Mouse (Mus musculus) heart, embryonic 16.5 days (tissue): Measurements from ENCODE around the gene Krt73. TPM values are rescaled to one million over a fixed set of nuclear protein-coding genes. Genes with fewer than 3 reads are reported as not detected.

Experiments
- ATAC-seq: fragments of 200-750 bp; cut with Nextera tagmentation; replicated peaks from 2 replicates; pipeline ENCODE4 v1.8.0; 2017; ENCODE audit warnings: moderate number of reproducible peaks; ENCODE audit not compliant: insufficient read depth, low FRiP score; ENCODE audit errors: extremely low read depth
- H3K27ac ChIP-seq: fragments of 300-500 bp; sonication (generic); 2 replicates; pipeline ENCODE4 v1.5.1; 2014; ENCODE audit warnings: mild to moderate bottlenecking, low read length, control low read depth, moderate library complexity
- H3K27me3 ChIP-seq: fragments of 300-500 bp; sonication (generic); 2 replicates; pipeline ENCODE4 v1.6.1; 2014; ENCODE audit warnings: low read length, mixed read lengths; ENCODE audit not compliant: control insufficient read depth, insufficient read depth
- H3K36me3 ChIP-seq: fragments of 300-500 bp; sonication (generic); 2 replicates; pipeline ENCODE4 v1.6.1; 2014; ENCODE audit not compliant: control insufficient read depth, insufficient read depth
- H3K4me1 ChIP-seq: fragments of 300-500 bp; sonication (generic); 2 replicates; pipeline ENCODE4 v1.6.1; 2014; ENCODE audit warnings: low read length, mixed read lengths; ENCODE audit not compliant: control insufficient read depth, insufficient read depth
- H3K4me2 ChIP-seq: fragments of 300-500 bp; sonication (generic); 2 replicates; pipeline ENCODE4 v1.6.1; 2014; ENCODE audit warnings: low read depth, mild to moderate bottlenecking, control low read depth, low read length
- H3K4me3 ChIP-seq: fragments of 300-500 bp; sonication (generic); 2 replicates; pipeline ENCODE4 v1.5.1; 2014; ENCODE audit warnings: mild to moderate bottlenecking, control low read depth, low read length
- H3K9ac ChIP-seq: fragments of 300-500 bp; sonication (generic); 2 replicates; pipeline ENCODE4 v1.6.1; 2014; ENCODE audit warnings: low read length, control low read depth
- H3K9me3 ChIP-seq: fragments of 300-500 bp; sonication (generic); replicated peaks from 2 replicates; pipeline ENCODE4 v1.6.1; 2016; ENCODE audit warnings: low read length; ENCODE audit not compliant: control insufficient read depth
- WGBS: fragments of 180-500 bp; shearing (Covaris S2); extraction: QIAGEN DNeasy Blood & Tissue Kit; methylation state at CpG from one replicate; pipeline ENCODE4 v1.1.7; 2014; 5-methylcytosine and 5-hydroxymethylcytosine counted together
- polyA plus RNA-seq: library from polyadenylated mRNA; unstranded; fragments of >200 nt; fragmentation: Nextera tagmentation; extraction: Ambion mirVana; gene quantifications from 2 replicates; pipeline ENCODE4 v1.2.1, GENCODE M21; 2015

Gene Krt73
- not detected in 2 replicates for polyA plus RNA-seq

DNA sequence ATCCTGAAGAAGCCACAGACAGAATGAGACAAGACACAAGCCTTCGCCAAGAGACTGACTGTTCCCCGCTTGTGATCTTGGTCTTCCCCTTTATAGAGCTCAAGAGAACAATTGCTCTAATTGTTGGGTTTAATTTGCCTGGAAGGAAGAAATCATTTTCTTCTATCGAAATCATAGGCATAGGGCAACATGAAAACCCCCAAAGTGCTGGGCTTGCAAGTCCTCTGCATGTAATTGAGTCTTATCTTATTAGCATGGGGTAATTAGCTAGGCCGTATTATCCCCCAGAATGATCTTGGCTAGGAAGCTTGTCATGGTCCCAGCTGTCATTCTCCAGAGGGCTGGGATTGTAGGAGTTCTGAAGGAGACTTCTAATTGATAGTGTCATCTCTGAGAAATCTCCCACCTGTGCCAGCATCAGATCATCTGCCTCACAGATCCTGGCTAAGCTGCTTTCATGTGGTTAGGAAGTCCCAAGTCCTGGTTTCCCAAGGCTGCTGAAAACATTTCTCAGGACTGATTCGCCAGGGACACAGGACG is at the start of gene Krt73:
Gene Krt73 (minus strand): TSS at position 51 of the 540 bp plus-strand sequence.
- H3K4me1 ChIP-seq = no peaks in the 10 kb centered on the region
- H3K9me3 ChIP-seq = no peaks in the 10 kb centered on the region
- no peak within 1 kb of the TSS for H3K9ac ChIP-seq
- H3K36me3 ChIP-seq = no peaks in the 10 kb centered on the region
- 76% methylated on average over 6 of the region's 6 CpGs for WGBS
- ATAC-seq = no peak
- no peaks in the 10 kb centered on the region; the same call in 1 of the 2 replicates for H3K27me3 ChIP-seq
- H3K4me2 ChIP-seq = no peak within 1 kb of the TSS
- no peak within 1 kb of the TSS for H3K27ac ChIP-seq
- H3K4me3 ChIP-seq = no peak within 1 kb of the TSS

DNA sequence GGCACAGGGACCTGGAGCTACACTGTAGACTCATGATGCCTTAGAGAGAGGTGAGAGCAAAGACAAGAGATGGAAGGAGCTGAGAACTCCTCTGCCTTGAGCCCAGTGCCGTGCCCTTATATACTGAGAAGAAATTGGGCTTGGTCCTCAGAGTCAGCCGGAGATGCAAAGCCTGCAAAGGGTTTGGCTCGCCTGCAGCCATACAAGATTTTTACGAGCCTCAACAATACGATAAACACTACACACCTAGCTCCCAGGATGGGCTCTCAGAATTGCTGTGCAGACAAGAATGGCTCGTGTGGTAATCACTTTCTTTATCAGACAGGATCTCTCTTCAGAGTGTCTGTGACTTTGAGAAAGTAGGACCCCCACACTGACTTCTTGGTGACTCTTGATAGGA is 48.5 kb upstream of the Krt73 start, which contains the start of gene Krt1:
Gene Krt1 (minus strand): TSS at position 101 of the 400 bp plus-strand sequence.
- Histone ChIP-seq H3K9me3 (no peaks in the 10 kb centered on the region), H3K9ac (no peak within 1 kb of the TSS), H3K4me1 (0 out of 2 replicates have a peak, but pooled peaks cover under 1% of the 10 kb centered on the region), H3K36me3 (no peaks in the 10 kb centered on the region), H3K27ac (no peak within 1 kb of the TSS), H3K4me2 (no peak within 1 kb of the TSS), H3K27me3 (peaks cover 40% of the 10 kb centered on the region), H3K4me3 (no peak within 1 kb of the TSS)
- ATAC-seq = no peak
- 71% methylated on average over 6 of the region's 6 CpGs for WGBS

DNA sequence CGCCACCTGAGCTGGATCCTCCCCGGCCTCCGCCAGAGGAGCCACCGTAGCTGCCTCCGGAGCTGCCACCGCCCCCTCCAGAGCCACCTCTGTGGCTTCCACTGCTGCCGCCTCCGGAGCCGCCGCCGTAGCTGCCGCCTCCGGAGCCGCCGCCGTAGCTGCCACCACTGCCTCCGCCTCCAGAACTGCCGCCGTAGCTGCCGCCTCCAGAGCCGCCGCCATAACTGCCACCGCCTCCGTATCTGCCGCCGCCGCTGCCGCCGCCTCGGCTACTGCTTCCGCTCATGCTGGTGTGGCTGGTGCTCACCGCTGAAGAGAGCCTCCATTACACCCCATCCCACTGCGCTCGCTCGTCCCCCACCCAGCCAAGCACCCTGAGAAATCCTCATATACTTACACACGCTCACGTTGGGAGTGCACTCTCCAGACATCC is 43.8 kb upstream of the Krt73 start:
- peak overlapping the region; percentile 58 for H3K4me3 ChIP-seq
- H3K27ac ChIP-seq = no peak overlapping the region
- peak overlapping the region; percentile 83 for H3K4me2 ChIP-seq
- 0 out of 2 replicates have a peak, but pooled peaks cover 3% of the 10 kb centered on the region for H3K4me1 ChIP-seq
- H3K9me3 ChIP-seq = no peaks in the 10 kb centered on the region
- peak overlapping the region; percentile 68 for H3K9ac ChIP-seq
- no peak for ATAC-seq
- peaks cover 31% of the 10 kb centered on the region for H3K27me3 ChIP-seq
- H3K36me3 ChIP-seq = no peaks in the 10 kb centered on the region
- under 1% methylated on average over 37 of the region's 37 CpGs for WGBS

GRCm38 (mm10) chr15:101843192-101843591 is 41.0 kb upstream of the Krt73 start:
- Histone ChIP-seq H3K9me3 (no peaks in the 10 kb centered on the region), H3K4me1 (0 out of 2 replicates have a peak, but pooled peaks cover 3% of the 10 kb centered on the region), H3K4me2 (no peak overlapping the region), H3K27me3 (peaks cover 29% of the 10 kb centered on the region), H3K4me3 (no peak overlapping the region), H3K27ac (no peak overlapping the region), H3K9ac (no peak overlapping the region), H3K36me3 (no peaks in the 10 kb centered on the region)
- ATAC-seq = no peak
- 58% methylated on average over 9 of the region's 9 CpGs for WGBS

- H3K27ac ChIP-seq = no peak overlapping the region
- 53% methylated on average over 5 of the region's 5 CpGs for WGBS
- H3K27me3 ChIP-seq = peaks cover 4% of the 10 kb centered on the region; the same call in 1 of the 2 replicates
- H3K4me1 ChIP-seq = no peaks in the 10 kb centered on the region
- no peak overlapping the region for H3K9ac ChIP-seq
- no peak overlapping the region for H3K4me3 ChIP-seq
- no peaks in the 10 kb centered on the region for H3K36me3 ChIP-seq
- H3K4me2 ChIP-seq = no peak overlapping the region
- ATAC-seq = no peak
- no peaks in the 10 kb centered on the region for H3K9me3 ChIP-seq
Measured at GRCm38 (mm10) chr15:101834784-101835328, 32.7 kb upstream of the Krt73 start.

DNA sequence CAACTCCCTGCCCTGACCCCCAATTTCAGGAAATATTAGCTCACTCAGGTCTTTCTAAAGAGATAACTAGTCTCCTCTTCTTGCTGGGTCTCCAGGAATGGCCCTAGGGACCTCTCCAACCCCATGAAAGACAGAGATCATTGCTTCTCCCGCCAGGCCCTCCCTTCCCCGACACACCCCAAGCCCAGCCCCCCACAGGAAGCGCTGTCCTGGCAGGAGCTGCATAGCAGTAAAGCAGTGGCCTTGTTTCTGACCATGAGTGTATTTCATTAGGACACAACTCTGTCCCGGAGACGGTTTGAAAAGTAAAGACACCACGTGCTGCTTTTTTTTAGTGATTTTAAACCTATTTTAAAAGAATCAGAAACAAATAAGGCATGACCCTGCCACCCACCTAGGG is 31.0 kb upstream of the Krt73 start:
- 36% methylated on average over 6 of the region's 6 CpGs for WGBS
- no peak overlapping the region for H3K4me3 ChIP-seq
- no peaks in the 10 kb centered on the region for H3K4me1 ChIP-seq
- H3K36me3 ChIP-seq = no peaks in the 10 kb centered on the region
- no peak for ATAC-seq
- no peak overlapping the region for H3K27ac ChIP-seq
- H3K9ac ChIP-seq = no peak overlapping the region
- H3K27me3 ChIP-seq = peaks cover 2% of the 10 kb centered on the region; the same call in 1 of the 2 replicates
- H3K4me2 ChIP-seq = no peak overlapping the region
- H3K9me3 ChIP-seq = no peaks in the 10 kb centered on the region

GRCm38 (mm10) chr15:101829441-101829840 is 27.3 kb upstream of the Krt73 start:
- Histone ChIP-seq H3K9ac (no peak overlapping the region), H3K9me3 (no peaks in the 10 kb centered on the region), H3K4me2 (no peak overlapping the region), H3K27me3 (no peaks in the 10 kb centered on the region; the same call in 1 of the 2 replicates), H3K4me3 (no peak overlapping the region), H3K36me3 (no peaks in the 10 kb centered on the region), H3K4me1 (no peaks in the 10 kb centered on the region), H3K27ac (no peak overlapping the region)
- no peak for ATAC-seq
- 64% methylated on average over 5 of the region's 5 CpGs for WGBS

DNA sequence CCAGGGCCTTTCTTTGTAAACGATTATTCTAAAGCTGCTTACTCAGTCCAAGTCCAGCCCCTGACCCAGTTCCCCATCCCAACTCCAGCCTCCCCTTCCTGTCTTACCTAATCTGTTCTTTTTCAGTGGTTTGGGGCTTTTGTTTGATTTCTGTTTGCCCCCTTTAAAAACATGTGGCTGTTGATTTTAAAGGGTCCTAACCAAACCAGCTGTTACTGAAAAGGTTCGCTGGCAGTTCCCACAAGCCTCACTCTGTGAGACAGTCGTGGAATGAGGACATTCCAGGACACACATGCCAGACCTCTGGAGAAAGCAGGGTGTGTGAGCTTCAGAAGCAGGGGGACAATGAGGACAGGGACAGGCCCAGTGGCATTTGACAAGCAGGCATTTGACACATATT is 19.6 kb upstream of the Krt73 start:
- Histone ChIP-seq H3K36me3 (no peaks in the 10 kb centered on the region), H3K4me2 (no peak overlapping the region), H3K4me1 (no peaks in the 10 kb centered on the region), H3K27ac (no peak overlapping the region), H3K9me3 (no peaks in the 10 kb centered on the region), H3K4me3 (no peak overlapping the region), H3K9ac (no peak overlapping the region), H3K27me3 (peaks cover 6% of the 10 kb centered on the region; the same call in 1 of the 2 replicates)
- 23% methylated on average over 3 of the region's 3 CpGs for WGBS
- ATAC-seq = no peak

- Histone ChIP-seq H3K36me3 (no peaks in the 10 kb centered on the region), H3K4me1 (no peaks in the 10 kb centered on the region), H3K4me2 (no peak within 1 kb of the TSS), H3K9me3 (no peaks in the 10 kb centered on the region), H3K4me3 (no peak within 1 kb of the TSS), H3K27me3 (peaks cover 6% of the 10 kb centered on the region; the same call in 1 of the 2 replicates), H3K9ac (no peak within 1 kb of the TSS), H3K27ac (no peak within 1 kb of the TSS)
- ATAC-seq = no peak
- WGBS = 64% methylated on average over 16 of the region's 16 CpGs
Measured at GRCm38 (mm10) chr15:101817875-101818274, 15.7 kb upstream of the Krt73 start, which contains the start of gene Krt2. Gene Krt2, minus strand, starts transcription at chr15:101818169.
